Mouse (Mus musculus): ENCODE data around the gene Tenm4. TPM values are rescaled to one million over a fixed set of nuclear protein-coding genes. Genes with fewer than 3 reads are reported as not detected.
A peak's percentile ranks its signal among the peaks of the same experiment; 100 is the strongest.

The Tenm4 gene
- polyA plus RNA-seq, 1 experiment from 2014 or later = 31.3 TPM

GRCm38 (mm10) chr7:96539248-96540034 is 368.4 kb downstream of the Tenm4 start:
- no peak overlapping the region for H3K9ac ChIP-seq (ENCODE audit: low read depth, low read length)
- no peaks in the 10 kb centered on the region for H3K27me3 ChIP-seq (replicated peaks; ENCODE audit: control insufficient read depth, insufficient read depth, low read length)
- no peaks in the 10 kb centered on the region for H3K36me3 ChIP-seq (ENCODE audit: control insufficient read depth, insufficient read depth, low read length)
- no peak for DNase-seq (ENCODE audit: low spot score)
- H3K9me3 ChIP-seq (ENCODE audit: control insufficient read depth, low read length) = no peaks in the 10 kb centered on the region
- no peak overlapping the region for H3K4me3 ChIP-seq (ENCODE audit: low read depth, low read length)
- ATAC-seq (ENCODE audit: low read depth) = no peak
- H3K4me1 ChIP-seq (ENCODE audit: control insufficient read depth, insufficient read depth, low read length) = peaks cover 23% of the 10 kb centered on the region; the same call in 1 of the 2 replicates
- 70% methylated on average over 4 of the region's 4 CpGs for WGBS
- no peak overlapping the region for H3K4me2 ChIP-seq (ENCODE audit: low read depth, low read length)
- H3K27ac ChIP-seq (replicated peaks; ENCODE audit: low read depth, low read length) = no peak overlapping the region

DNA sequence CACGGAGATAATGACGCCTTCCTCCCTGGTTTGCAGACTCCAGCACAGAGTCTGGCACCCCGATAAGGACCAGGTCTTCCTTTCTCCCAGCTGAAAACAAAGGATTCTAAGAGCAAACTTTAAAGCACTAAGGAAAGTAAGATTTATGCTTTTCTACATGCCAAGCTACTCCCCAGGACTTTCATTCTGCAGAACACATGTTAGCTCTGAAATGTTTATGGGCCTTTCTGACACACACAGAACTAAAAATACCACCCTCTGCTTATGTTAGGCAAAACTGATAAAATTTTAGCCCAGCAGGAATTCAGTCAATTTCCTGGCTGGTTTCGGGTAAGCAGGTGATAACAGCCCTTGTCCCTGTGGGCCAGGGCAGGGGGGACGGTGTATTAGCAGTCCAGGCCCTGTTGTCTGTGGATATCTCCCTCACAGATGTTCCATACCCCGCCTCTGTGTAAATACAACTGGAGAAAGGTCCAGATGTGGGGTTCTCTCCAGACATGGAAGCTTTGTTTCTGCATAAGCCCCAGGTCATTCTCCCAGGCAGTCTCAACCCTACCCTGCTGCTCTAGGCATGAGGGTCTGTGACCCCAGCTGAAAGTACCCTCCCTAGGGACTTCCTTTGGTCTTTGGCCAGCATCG is 369.5 kb downstream of the Tenm4 start:
- 58% methylated on average over 7 of the region's 7 CpGs for whole genome bisulfite sequencing

DNA sequence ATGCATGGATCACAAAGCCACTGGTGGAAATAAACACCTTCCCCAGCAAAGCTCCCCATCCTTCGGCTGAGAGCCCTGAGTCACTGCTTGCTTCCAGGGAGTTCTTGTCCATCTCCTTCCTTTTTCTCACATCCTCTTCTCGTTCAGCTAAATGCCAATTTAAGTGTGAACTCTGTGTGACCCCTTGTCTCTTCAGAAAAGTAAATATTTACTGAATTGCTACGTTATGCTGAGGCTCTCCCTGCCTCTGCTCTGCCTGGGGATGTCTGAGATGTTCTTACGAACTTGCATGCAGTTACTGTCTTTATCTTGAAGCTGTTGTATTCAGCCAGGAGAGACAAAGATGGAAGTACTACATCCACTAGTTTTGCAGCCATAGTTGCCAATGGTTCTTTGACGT is 374.9 kb downstream of the Tenm4 start:
- DNase-seq (ENCODE audit: low spot score) (no peak), ATAC-seq (ENCODE audit: low read depth) (no peak)
- no peaks in the 10 kb centered on the region for H3K9me3 ChIP-seq (ENCODE audit: control insufficient read depth, low read length)
- no peak overlapping the region for H3K27ac ChIP-seq (replicated peaks; ENCODE audit: low read depth, low read length)
- H3K4me1 ChIP-seq (ENCODE audit: control insufficient read depth, insufficient read depth, low read length) = peaks cover 5% of the 10 kb centered on the region; the same call in 1 of the 2 replicates
- no peaks in the 10 kb centered on the region for H3K27me3 ChIP-seq (replicated peaks; ENCODE audit: control insufficient read depth, insufficient read depth, low read length)
- no peak overlapping the region for H3K9ac ChIP-seq (ENCODE audit: low read depth, low read length)
- H3K36me3 ChIP-seq (ENCODE audit: control insufficient read depth, insufficient read depth, low read length) = peaks cover 5% of the 10 kb centered on the region; the same call in 1 of the 2 replicates
- no peak overlapping the region for H3K4me2 ChIP-seq (ENCODE audit: low read depth, low read length)
- no peak overlapping the region for H3K4me3 ChIP-seq (ENCODE audit: low read depth, low read length)
- WGBS = 38% methylated on average over 5 of the region's 5 CpGs

More for the DNA sequence above, 369.5 kb downstream of the Tenm4 start:
- peaks cover 18% of the 10 kb centered on the region; the same call in 1 of the 2 replicates for H3K4me1 ChIP-seq (ENCODE audit: control insufficient read depth, insufficient read depth, low read length)
- ATAC-seq (ENCODE audit: low read depth) (no peak; the same call in 1 of the 2 replicates), DNase-seq (ENCODE audit: low spot score) (peak; percentile 28)
- H3K27ac ChIP-seq (replicated peaks; ENCODE audit: low read depth, low read length) = 0 out of 2 replicates have a peak overlapping the region, but pooled peaks have one; percentile 22
- H3K4me3 ChIP-seq (ENCODE audit: low read depth, low read length) = no peak overlapping the region
- H3K9me3 ChIP-seq (ENCODE audit: control insufficient read depth, low read length) = no peaks in the 10 kb centered on the region
- no peaks in the 10 kb centered on the region for H3K36me3 ChIP-seq (ENCODE audit: control insufficient read depth, insufficient read depth, low read length)
- H3K9ac ChIP-seq (ENCODE audit: low read depth, low read length) = no peak overlapping the region
- H3K4me2 ChIP-seq (ENCODE audit: low read depth, low read length) = no peak overlapping the region
- H3K27me3 ChIP-seq (replicated peaks; ENCODE audit: control insufficient read depth, insufficient read depth, low read length) = no peaks in the 10 kb centered on the region

DNA sequence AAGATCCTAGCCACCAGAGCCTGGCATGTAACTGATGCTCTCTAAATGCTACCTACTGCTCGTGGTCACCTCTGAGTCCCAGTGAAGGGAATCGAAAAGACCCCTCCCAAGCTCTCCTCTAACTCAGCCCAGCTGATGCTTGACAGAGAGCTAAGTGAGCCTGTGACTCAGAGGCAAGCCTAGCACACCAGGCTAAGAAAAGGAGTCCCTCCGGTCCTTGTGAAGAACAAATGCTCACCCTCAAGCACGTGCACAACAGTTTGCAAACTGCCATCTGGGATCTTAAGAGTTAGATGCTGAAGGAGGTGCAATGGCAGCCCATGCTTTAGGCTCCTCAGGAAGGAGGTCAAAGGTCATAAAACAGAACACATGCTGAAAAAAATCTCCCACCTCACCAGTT is 380.8 kb downstream of the Tenm4 start:
- Histone ChIP-seq H3K9me3 (ENCODE audit: control insufficient read depth, low read length) (no peaks in the 10 kb centered on the region), H3K27ac (replicated peaks; ENCODE audit: low read depth, low read length) (no peak overlapping the region), H3K9ac (ENCODE audit: low read depth, low read length) (no peak overlapping the region), H3K36me3 (ENCODE audit: control insufficient read depth, insufficient read depth, low read length) (peaks cover 5% of the 10 kb centered on the region; the same call in 1 of the 2 replicates), H3K4me3 (ENCODE audit: low read depth, low read length) (no peak overlapping the region), H3K4me1 (ENCODE audit: control insufficient read depth, insufficient read depth, low read length) (peaks cover 14% of the 10 kb centered on the region), H3K4me2 (ENCODE audit: low read depth, low read length) (no peak overlapping the region), H3K27me3 (replicated peaks; ENCODE audit: control insufficient read depth, insufficient read depth, low read length) (no peaks in the 10 kb centered on the region)
- ATAC-seq (ENCODE audit: low read depth) = 0 out of 2 replicates have a peak, but pooled peaks have one; percentile 22
- WGBS = 46% methylated on average over 4 of the region's 4 CpGs
- no peak for DNase-seq (ENCODE audit: low spot score)

- no peak overlapping the region for H3K9ac ChIP-seq (ENCODE audit: low read depth, low read length)
- no peak overlapping the region for H3K4me3 ChIP-seq (ENCODE audit: low read depth, low read length)
- H3K36me3 ChIP-seq (ENCODE audit: control insufficient read depth, insufficient read depth, low read length) = peaks cover 5% of the 10 kb centered on the region; the same call in 1 of the 2 replicates
- H3K9me3 ChIP-seq (ENCODE audit: control insufficient read depth, low read length) = no peaks in the 10 kb centered on the region
- peaks cover 14% of the 10 kb centered on the region for H3K4me1 ChIP-seq (ENCODE audit: control insufficient read depth, insufficient read depth, low read length)
- WGBS = 28% methylated on average over 7 of the region's 7 CpGs
- ATAC-seq (ENCODE audit: low read depth) (no peak), DNase-seq (ENCODE audit: low spot score) (peak; percentile 50)
- no peak overlapping the region for H3K27ac ChIP-seq (replicated peaks; ENCODE audit: low read depth, low read length)
- no peak overlapping the region for H3K4me2 ChIP-seq (ENCODE audit: low read depth, low read length)
- H3K27me3 ChIP-seq (replicated peaks; ENCODE audit: control insufficient read depth, insufficient read depth, low read length) = no peaks in the 10 kb centered on the region
These were observed 381.3 kb downstream of the Tenm4 start for GRCm38 (mm10) chr7:96552292-96552860.

DNA sequence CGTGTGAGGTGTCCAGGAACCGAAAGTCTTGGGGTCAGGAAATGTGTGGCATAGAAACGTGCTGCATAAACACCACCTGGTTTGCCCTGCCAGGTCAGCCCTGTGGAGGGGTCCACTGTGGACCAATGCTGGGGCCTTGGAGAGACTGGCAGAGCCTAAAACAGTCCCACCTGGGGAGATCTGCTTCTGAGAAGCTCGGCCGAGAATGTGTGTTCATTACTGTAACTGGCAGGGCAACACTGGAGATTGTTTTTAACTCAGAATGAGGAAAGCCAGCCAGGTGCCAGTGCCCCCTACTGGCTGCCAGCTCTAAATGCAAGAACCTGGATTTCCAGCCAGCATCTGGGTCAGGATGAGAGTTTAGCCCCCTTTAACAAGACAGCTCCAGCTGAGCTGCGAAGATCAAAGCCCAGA is 383.2 kb downstream of the Tenm4 start:
- WGBS = 41% methylated on average over 6 of the region's 6 CpGs
- H3K9ac ChIP-seq (ENCODE audit: low read depth, low read length) = no peak overlapping the region
- peak; percentile 32 for ATAC-seq (ENCODE audit: low read depth)
- H3K4me3 ChIP-seq (ENCODE audit: low read depth, low read length) = no peak overlapping the region
- peaks cover 5% of the 10 kb centered on the region; the same call in 1 of the 2 replicates for H3K36me3 ChIP-seq (ENCODE audit: control insufficient read depth, insufficient read depth, low read length)
- H3K27ac ChIP-seq (replicated peaks; ENCODE audit: low read depth, low read length) = no peak overlapping the region
- peak; percentile 68 for DNase-seq (ENCODE audit: low spot score)
- H3K4me1 ChIP-seq (ENCODE audit: control insufficient read depth, insufficient read depth, low read length) = peaks cover 14% of the 10 kb centered on the region
- H3K9me3 ChIP-seq (ENCODE audit: control insufficient read depth, low read length) = no peaks in the 10 kb centered on the region
- no peaks in the 10 kb centered on the region for H3K27me3 ChIP-seq (replicated peaks; ENCODE audit: control insufficient read depth, insufficient read depth, low read length)
- no peak overlapping the region for H3K4me2 ChIP-seq (ENCODE audit: low read depth, low read length)

- Histone ChIP-seq H3K9ac (ENCODE audit: low read depth, low read length) (no peak overlapping the region), H3K4me2 (ENCODE audit: low read depth, low read length) (no peak overlapping the region), H3K27ac (replicated peaks; ENCODE audit: low read depth, low read length) (no peak overlapping the region), H3K4me3 (ENCODE audit: low read depth, low read length) (no peak overlapping the region), H3K27me3 (replicated peaks; ENCODE audit: control insufficient read depth, insufficient read depth, low read length) (no peaks in the 10 kb centered on the region), H3K4me1 (ENCODE audit: control insufficient read depth, insufficient read depth, low read length) (peaks cover 14% of the 10 kb centered on the region), H3K36me3 (ENCODE audit: control insufficient read depth, insufficient read depth, low read length) (peaks cover 2% of the 10 kb centered on the region; the same call in 1 of the 2 replicates), H3K9me3 (ENCODE audit: control insufficient read depth, low read length) (no peaks in the 10 kb centered on the region)
- no peak for DNase-seq (ENCODE audit: low spot score)
- 37% methylated on average over 5 of the region's 5 CpGs for WGBS
- no peak for ATAC-seq (ENCODE audit: low read depth)
These were observed 384.2 kb downstream of the Tenm4 start for GRCm38 (mm10) chr7:96555294-96555693.

DNA sequence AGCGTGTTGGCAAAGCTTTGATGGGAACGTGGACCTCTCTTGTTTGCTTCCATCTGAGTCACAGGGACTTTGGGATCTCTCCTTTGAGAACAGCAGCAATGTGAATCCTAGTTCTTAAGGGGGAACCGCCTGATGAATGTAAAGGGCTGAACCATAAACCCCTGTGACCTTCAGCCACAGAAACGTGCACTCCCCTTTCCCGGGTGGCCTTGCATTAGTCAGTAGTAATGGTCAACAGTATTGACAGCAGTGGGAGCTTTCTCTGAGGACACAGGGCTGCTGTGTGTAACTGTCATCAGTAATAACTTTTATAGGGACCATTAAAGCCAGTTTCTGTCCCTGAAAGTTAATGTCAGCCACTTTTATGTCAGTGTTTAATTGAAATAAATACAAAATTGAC is 385.7 kb downstream of the Tenm4 start:
- no peak for ATAC-seq (ENCODE audit: low read depth)
- no peak overlapping the region for H3K4me3 ChIP-seq (ENCODE audit: low read depth, low read length)
- no peak overlapping the region for H3K27ac ChIP-seq (replicated peaks; ENCODE audit: low read depth, low read length)
- no peak overlapping the region for H3K4me2 ChIP-seq (ENCODE audit: low read depth, low read length)
- no peaks in the 10 kb centered on the region for H3K9me3 ChIP-seq (ENCODE audit: control insufficient read depth, low read length)
- no peak for DNase-seq (ENCODE audit: low spot score)
- H3K9ac ChIP-seq (ENCODE audit: low read depth, low read length) = no peak overlapping the region
- H3K36me3 ChIP-seq (ENCODE audit: control insufficient read depth, insufficient read depth, low read length) = no peaks in the 10 kb centered on the region
- H3K27me3 ChIP-seq (replicated peaks; ENCODE audit: control insufficient read depth, insufficient read depth, low read length) = no peaks in the 10 kb centered on the region
- H3K4me1 ChIP-seq (ENCODE audit: control insufficient read depth, insufficient read depth, low read length) = peaks cover 14% of the 10 kb centered on the region
- WGBS = 76% methylated on average over 5 of the region's 5 CpGs
